Mouse (Mus musculus) cerebellum, adult 2 months (tissue): ENCODE measurements around the gene Prkcz.

Experiments used
- CTCF ChIP-seq: fragments of 200-500 bp; IDR thresholded peaks from 2 replicates; pipeline ENCODE4 v1.5.1; 2011; ENCODE audit warnings: low read depth, mild to moderate bottlenecking, control low read depth, low read length, moderate library complexity, borderline replicate concordance; ENCODE audit not compliant: insufficient read depth
- POLR2A ChIP-seq: fragments of 200-500 bp; IDR thresholded peaks from 2 replicates; pipeline ENCODE4 v1.6.1; 2011; ENCODE audit warnings: low read length, control low read depth, borderline replicate concordance; ENCODE audit not compliant: insufficient read depth

- TF ChIP-seq POLR2A, result no peak
- TF ChIP-seq CTCF, result peak; percentile 99
Observed at GRCm38 (mm10) chr4:155368684-155369083, 7.5 kb upstream of the Prkcz start.
